11 mouse cellular contexts compared by ENCODE assay signal in the genomic region with DNA sequence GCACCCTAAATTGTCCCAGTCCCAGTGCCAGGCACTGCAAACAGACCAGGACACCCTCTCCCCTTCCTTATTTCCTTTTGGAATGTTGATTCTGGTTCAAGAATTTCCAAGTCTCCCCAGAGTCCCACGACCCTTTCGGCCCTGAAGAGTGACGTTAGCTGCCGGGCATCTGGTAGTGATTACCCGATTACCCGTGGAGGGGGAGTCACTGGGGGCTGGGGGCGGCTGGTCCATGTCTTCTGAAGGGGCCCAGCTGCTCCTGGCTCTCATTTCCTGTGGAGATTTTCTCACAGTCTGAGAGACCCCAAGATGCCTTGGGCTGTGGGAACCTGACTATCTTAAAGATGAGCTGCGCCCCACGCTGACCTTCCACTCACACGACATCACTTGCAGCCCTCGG. TPM values are rescaled to one million over a fixed set of nuclear protein-coding genes. Genes with fewer than 3 reads are reported as not detected.
DNase-seq lines count a peak whose midpoint lies in the region; ATAC-seq lines count a peak whose summit lies in the region.
"Had no signal": no experiment of that assay in that cellular context is flagged by ENCODE, and none has a peak within 500 bp of the region (broad histone marks: within the 10 kb centered on the region; RNA-seq: fewer than 3 reads in every experiment).

No protein-coding gene starts in this region.

- intact Hi-C loops in gastrocnemius, postnatal 36 days (cut with DNase I): no loop called here

- no peak for ATAC-seq in kidney, embryonic 15.5 days (replicated peaks; ENCODE audit: low FRiP score)
- no peak for ATAC-seq in embryonic facial prominence, embryonic 13.5 days (ENCODE audit: insufficient number of reproducible peaks, insufficient read depth, low FRiP score, low TSS enrichment, low read depth)

- no peaks in the 10 kb centered on the region for H3K27me3 ChIP-seq in kidney, embryonic 15.5 days
- H3K27me3 ChIP-seq in embryonic facial prominence, embryonic 13.5 days: no peaks in the 10 kb centered on the region
- H3K27me3 ChIP-seq: liver, embryonic 15.5 days had no signal

- peak overlapping the region; percentile 48 for H3K4me2 ChIP-seq in kidney, embryonic 15.5 days
- peak overlapping the region; percentile 47 for H3K4me2 ChIP-seq in embryonic facial prominence, embryonic 13.5 days
- H3K4me2 ChIP-seq: liver, embryonic 15.5 days had no signal

- peak overlapping the region; percentile 76 for H3K27ac ChIP-seq in kidney, embryonic 15.5 days
- H3K27ac ChIP-seq in embryonic facial prominence, embryonic 13.5 days: peak overlapping the region; percentile 78
- H3K27ac ChIP-seq: liver, embryonic 15.5 days had no signal

- no peaks in the 10 kb centered on the region for H3K9me3 ChIP-seq in kidney, embryonic 15.5 days (replicated peaks)
- no peaks in the 10 kb centered on the region for H3K9me3 ChIP-seq in embryonic facial prominence, embryonic 13.5 days
- H3K9me3 ChIP-seq: G1E; liver, embryonic 15.5 days had no signal

- 18% methylated on average over 11 of the region's 11 CpGs for WGBS in kidney, embryonic 15.5 days
- 11% methylated on average over 11 of the region's 11 CpGs for WGBS in embryonic facial prominence, embryonic 13.5 days

- DNase-seq in kidney, adult 9 months: no peak
- DNase-seq in kidney, postnatal 10 days: peak; percentile 82
- DNase-seq in neural tube, embryonic 10.5 days (ENCODE audit: extremely low spot score, low spot score): peak; percentile 72
- no peak for DNase-seq in gastrocnemius, postnatal 4 days (ENCODE audit: low spot score in 2 of 2)
- DNase-seq in gastrocnemius, adult 18-20 months (ENCODE audit: low spot score): no peak
- no peak for DNase-seq in gastrocnemius, postnatal 36 days

- H3K4me1 ChIP-seq in kidney, embryonic 15.5 days: peaks cover 71% of the 10 kb centered on the region
- peaks cover 52% of the 10 kb centered on the region for H3K4me1 ChIP-seq in embryonic facial prominence, embryonic 13.5 days

- H3K9ac ChIP-seq in kidney, embryonic 15.5 days: no peak overlapping the region
- H3K9ac ChIP-seq in embryonic facial prominence, embryonic 13.5 days: 0 out of 2 replicates have a peak overlapping the region, but pooled peaks have one; percentile 21
- H3K9ac ChIP-seq: liver, embryonic 15.5 days had no signal

- peak overlapping the region; percentile 38 for H3K4me3 ChIP-seq in kidney, embryonic 15.5 days (replicated peaks)
- peak overlapping the region; percentile 12; the same call in 1 of the 2 replicates for H3K4me3 ChIP-seq in embryonic facial prominence, embryonic 13.5 days
- H3K4me3 ChIP-seq: liver, embryonic 15.5 days had no signal

- H3K36me3 ChIP-seq in kidney, embryonic 15.5 days: no peaks in the 10 kb centered on the region
- 0 out of 2 replicates have a peak, but pooled peaks cover 2% of the 10 kb centered on the region for H3K36me3 ChIP-seq in embryonic facial prominence, embryonic 13.5 days
- H3K36me3 ChIP-seq: G1E had no signal

RNA-seq across cellular contexts. Expression of a gene that starts 10.0 kb away (rescaled TPM):
- 0.18 TPM in 1 of 2 replicates, not detected in the other for polyA plus RNA-seq in kidney, embryonic 15.5 days (2015; fragmentation: Nextera tagmentation; extraction: Ambion mirVana)
- polyA plus RNA-seq in embryonic facial prominence, embryonic 13.5 days (2015; fragmentation: Nextera tagmentation; extraction: Ambion mirVana): 0.34 and 0.58 TPM in 2 replicates
- total RNA-seq in gastrocnemius, postnatal 4 days (2021): not detected
- total RNA-seq in gastrocnemius, adult 18-20 months (2021): not detected
- total RNA-seq in gastrocnemius, postnatal 36 days (2021): not detected
- total RNA-seq: G1E had no signal
- polyA plus RNA-seq: G1E; gonadal fat pad, adult 2 months; liver, embryonic 15.5 days had no signal

RNA-seq across cellular contexts. Expression of a gene that starts 10.0 kb away (rescaled TPM):
- polyA plus RNA-seq in kidney, embryonic 15.5 days (2015; fragmentation: Nextera tagmentation; extraction: Ambion mirVana): 32.5 and 37.2 TPM in 2 replicates
- 19.4 and 21.8 TPM in 2 replicates for polyA plus RNA-seq in embryonic facial prominence, embryonic 13.5 days (2015; fragmentation: Nextera tagmentation; extraction: Ambion mirVana)
- 10 to 100 TPM; 18.4 TPM for total RNA-seq in gastrocnemius, postnatal 4 days (2021)
- 1 to 10 TPM; 5.7 to 7.3 TPM for total RNA-seq in gastrocnemius, adult 18-20 months (2021)
- 1 to 10 TPM; 6.4 to 7.0 TPM for total RNA-seq in gastrocnemius, postnatal 36 days (2021)

RNA-seq across cellular contexts. Expression of a gene that starts 18.0 kb away (rescaled TPM):
- polyA plus RNA-seq in kidney, embryonic 15.5 days (2015; fragmentation: Nextera tagmentation; extraction: Ambion mirVana): 108 and 118 TPM in 2 replicates
- polyA plus RNA-seq in embryonic facial prominence, embryonic 13.5 days (2015; fragmentation: Nextera tagmentation; extraction: Ambion mirVana): 102 and 114 TPM in 2 replicates
- 10 to 100 TPM; 49.3 to 55.2 TPM for total RNA-seq in gastrocnemius, postnatal 4 days (2021)
- total RNA-seq in gastrocnemius, adult 18-20 months (2021): 10 to 100 TPM; 19.3 to 19.9 TPM
- 10 to 100 TPM; 18.1 to 21.0 TPM for total RNA-seq in gastrocnemius, postnatal 36 days (2021)

RNA-seq across cellular contexts. Expression of a gene that starts 26.2 kb away (rescaled TPM):
- 64.8 and 70.5 TPM in 2 replicates for polyA plus RNA-seq in kidney, embryonic 15.5 days (2015; fragmentation: Nextera tagmentation; extraction: Ambion mirVana)
- 65.1 and 72.3 TPM in 2 replicates for polyA plus RNA-seq in embryonic facial prominence, embryonic 13.5 days (2015; fragmentation: Nextera tagmentation; extraction: Ambion mirVana)
- 10 to 100 TPM; 17.8 to 22.4 TPM for total RNA-seq in gastrocnemius, postnatal 4 days (2021)
- 1 to 10 TPM; 4.1 to 4.8 TPM for total RNA-seq in gastrocnemius, adult 18-20 months (2021)
- total RNA-seq in gastrocnemius, postnatal 36 days (2021): 1 to 10 TPM; 3.9 to 5.1 TPM

RNA-seq across cellular contexts. Expression of a gene that starts 26.9 kb away (rescaled TPM):
- polyA plus RNA-seq in kidney, embryonic 15.5 days (2015; fragmentation: Nextera tagmentation; extraction: Ambion mirVana): 33.7 and 40.3 TPM in 2 replicates
- polyA plus RNA-seq in embryonic facial prominence, embryonic 13.5 days (2015; fragmentation: Nextera tagmentation; extraction: Ambion mirVana): 29.7 and 34.1 TPM in 2 replicates
- total RNA-seq in gastrocnemius, postnatal 4 days (2021): 10 to 100 TPM; 18.7 to 22.4 TPM
- total RNA-seq in gastrocnemius, adult 18-20 months (2021): 1 to 10 TPM; 4.8 to 5.4 TPM
- total RNA-seq in gastrocnemius, postnatal 36 days (2021): 1 to 10 TPM; 4.4 to 4.5 TPM

Comparison
In these comparisons a context has a peak if more than half of its experiments do, and no peak if none do; other contexts are left out.
1. DNase-seq: peak in kidney, postnatal 10 days (single experiment) and neural tube, embryonic 10.5 days (single experiment); none in kidney, adult 9 months (single experiment), gastrocnemius, postnatal 4 days (0 of 2), gastrocnemius, adult 18-20 months (single experiment) and gastrocnemius, postnatal 36 days (0 of 2).